Mouse (Mus musculus) embryonic facial prominence, embryonic 10.5 days (tissue): Measurements from ENCODE around the gene Fpgs. TPM values are rescaled to one million over a fixed set of nuclear protein-coding genes. Genes with fewer than 3 reads are reported as not detected.

Experiments used
- DNase-seq: peaks from one replicate; pipeline ENCODE4 v3.0.0-alpha.2; 2017; ENCODE audit warnings: low spot score
- H3K27ac ChIP-seq: fragments of 300-500 bp; sonication (generic); replicated peaks from 2 replicates; pipeline ENCODE4 v1.5.1; 2016; ENCODE audit warnings: mild to moderate bottlenecking
- H3K27me3 ChIP-seq: fragments of 300-500 bp; sonication (generic); replicated peaks from 2 replicates; pipeline ENCODE4 v1.6.1; 2016; ENCODE audit warnings: low read depth, mild to moderate bottlenecking; ENCODE audit not compliant: poor library complexity, severe bottlenecking
- H3K36me3 ChIP-seq: fragments of 300-500 bp; sonication (generic); replicated peaks from 2 replicates; pipeline ENCODE4 v1.6.1; 2016; ENCODE audit warnings: mild to moderate bottlenecking, moderate library complexity
- H3K4me1 ChIP-seq: fragments of 300-500 bp; sonication (generic); 2 replicates; pipeline ENCODE4 v1.6.1; 2016
- H3K4me3 ChIP-seq: fragments of 300-500 bp; sonication (generic); 2 replicates; pipeline ENCODE4 v1.5.1; 2016; ENCODE audit warnings: mild to moderate bottlenecking, moderate library complexity
- H3K9me3 ChIP-seq: fragments of 300-500 bp; sonication (generic); 2 replicates; pipeline ENCODE4 v1.6.1; 2016; ENCODE audit warnings: mild to moderate bottlenecking
- WGBS: fragments of 180-500 bp; shearing (Covaris S2); methylation state at CpG from one replicate; pipeline ENCODE4 v1.1.7; 2016; 5-methylcytosine and 5-hydroxymethylcytosine counted together
- polyA plus RNA-seq: library from polyadenylated mRNA; unstranded; fragments of >200 nt; fragmentation: Nextera tagmentation; extraction: Ambion mirVana; gene quantifications from 2 replicates; pipeline ENCODE4 v1.2.1, GENCODE M21; 2016

The Fpgs gene
- polyA plus RNA-seq, 1 experiment from 2014 or later = 33.5 TPM

GRCm38 (mm10) chr2:32722046-32722445 lies 18.1 kb upstream of the Fpgs start:
- H3K27me3 ChIP-seq = no peaks in the 10 kb centered on the region
- DNase-seq = no peak
- peaks cover 34% of the 10 kb centered on the region for H3K4me1 ChIP-seq
- no peaks in the 10 kb centered on the region for H3K9me3 ChIP-seq
- peak overlapping the region; percentile 55; the same call in 1 of the 2 replicates for H3K27ac ChIP-seq
- H3K36me3 ChIP-seq = no peaks in the 10 kb centered on the region
- WGBS = 59% methylated on average over 6 of the region's 6 CpGs
- no peak overlapping the region for H3K4me3 ChIP-seq

GRCm38 (mm10) chr2:32720681-32721229 lies 16.8 kb upstream of the Fpgs start, which contains the start of gene Sh2d3c:
Sh2d3c (plus strand) TSS chr2:32721055.
- no peak for DNase-seq
- H3K4me1 ChIP-seq = peaks cover 32% of the 10 kb centered on the region
- peak within 1 kb of the TSS; percentile 30; the same call in 1 of the 2 replicates for H3K4me3 ChIP-seq
- no peaks in the 10 kb centered on the region for H3K27me3 ChIP-seq
- peak within 1 kb of the TSS; percentile 55 for H3K27ac ChIP-seq
- WGBS = 46% methylated on average over 8 of the region's 8 CpGs
- H3K36me3 ChIP-seq = no peaks in the 10 kb centered on the region
- H3K9me3 ChIP-seq = no peaks in the 10 kb centered on the region

- Histone ChIP-seq H3K9me3 (no peaks in the 10 kb centered on the region), H3K4me3 (no peak overlapping the region), H3K27ac (no peak overlapping the region), H3K27me3 (no peaks in the 10 kb centered on the region), H3K4me1 (peaks cover 34% of the 10 kb centered on the region), H3K36me3 (no peaks in the 10 kb centered on the region)
- WGBS = 92% methylated on average over 3 of the region's 3 CpGs
- no peak for DNase-seq
These were observed 16.1 kb upstream of the Fpgs start for GRCm38 (mm10) chr2:32720053-32720452.

GRCm38 (mm10) chr2:32718761-32719160 lies 14.8 kb upstream of the Fpgs start:
- peak overlapping the region; percentile 71 for H3K27ac ChIP-seq
- no peaks in the 10 kb centered on the region for H3K36me3 ChIP-seq
- H3K4me1 ChIP-seq = peaks cover 44% of the 10 kb centered on the region
- DNase-seq = peak; percentile 39
- H3K4me3 ChIP-seq = no peak overlapping the region
- no peaks in the 10 kb centered on the region for H3K27me3 ChIP-seq
- no peaks in the 10 kb centered on the region for H3K9me3 ChIP-seq
- WGBS = 45% methylated on average over 9 of the region's 9 CpGs

- H3K4me3 ChIP-seq = no peak overlapping the region
- 66% methylated on average over 4 of the region's 4 CpGs for WGBS
- peaks cover 47% of the 10 kb centered on the region for H3K4me1 ChIP-seq
- peaks cover 16% of the 10 kb centered on the region for H3K36me3 ChIP-seq
- H3K27ac ChIP-seq = peak overlapping the region; percentile 97
- no peaks in the 10 kb centered on the region for H3K27me3 ChIP-seq
- H3K9me3 ChIP-seq = no peaks in the 10 kb centered on the region
- no peak for DNase-seq
These were observed 11.1 kb upstream of the Fpgs start for GRCm38 (mm10) chr2:32714987-32715425.

GRCm38 (mm10) chr2:32714117-32714986 lies 10.4 kb upstream of the Fpgs start:
- WGBS = 52% methylated on average over 11 of the region's 11 CpGs
- no peak for DNase-seq
- Histone ChIP-seq H3K36me3 (peaks cover 22% of the 10 kb centered on the region), H3K4me1 (peaks cover 53% of the 10 kb centered on the region), H3K27ac (peak overlapping the region; percentile 97), H3K27me3 (no peaks in the 10 kb centered on the region), H3K9me3 (no peaks in the 10 kb centered on the region), H3K4me3 (peak overlapping the region; percentile 90; the same call in 1 of the 2 replicates)

GRCm38 (mm10) chr2:32712934-32713817 lies 9.2 kb upstream of the Fpgs start, which contains the start of gene Cdk9:
Cdk9 (minus strand) TSS chr2:32713076.
- Histone ChIP-seq H3K9me3 (no peaks in the 10 kb centered on the region), H3K36me3 (peaks cover 34% of the 10 kb centered on the region), H3K27ac (peak within 1 kb of the TSS; percentile 97), H3K27me3 (no peaks in the 10 kb centered on the region), H3K4me1 (peaks cover 45% of the 10 kb centered on the region), H3K4me3 (peak within 1 kb of the TSS; percentile 90)
- under 1% methylated on average over 72 of the region's 79 CpGs for WGBS
- peak; percentile 93 for DNase-seq

- WGBS = under 1% methylated on average over 44 of the region's 44 CpGs
- H3K4me3 ChIP-seq = peak overlapping the region; percentile 90
These were observed 8.6 kb upstream of the Fpgs start for GRCm38 (mm10) chr2:32712586-32712933.

GRCm38 (mm10) chr2:32712108-32712551 lies 8.2 kb upstream of the Fpgs start:
- H3K27me3 ChIP-seq = no peaks in the 10 kb centered on the region
- H3K4me1 ChIP-seq = peaks cover 45% of the 10 kb centered on the region
- peaks cover 44% of the 10 kb centered on the region for H3K36me3 ChIP-seq
- DNase-seq = peak; percentile 78
- peak overlapping the region; percentile 90 for H3K4me3 ChIP-seq
- H3K27ac ChIP-seq = peak overlapping the region; percentile 97
- under 1% methylated on average over 41 of the region's 41 CpGs for WGBS
- no peaks in the 10 kb centered on the region for H3K9me3 ChIP-seq

More at GRCm38 (mm10) chr2:32712586-32712933, 8.6 kb upstream of the Fpgs start:
- peaks cover 40% of the 10 kb centered on the region for H3K36me3 ChIP-seq
- peak; percentile 97 for DNase-seq
- no peaks in the 10 kb centered on the region for H3K27me3 ChIP-seq
- peak overlapping the region; percentile 97 for H3K27ac ChIP-seq
- peaks cover 45% of the 10 kb centered on the region for H3K4me1 ChIP-seq
- no peaks in the 10 kb centered on the region for H3K9me3 ChIP-seq

- DNase-seq = no peak
- 31% methylated on average over 9 of the region's 9 CpGs for WGBS
- peak overlapping the region; percentile 90 for H3K4me3 ChIP-seq
- H3K4me1 ChIP-seq = peaks cover 45% of the 10 kb centered on the region
- H3K36me3 ChIP-seq = peaks cover 51% of the 10 kb centered on the region
- H3K27me3 ChIP-seq = no peaks in the 10 kb centered on the region
- no peaks in the 10 kb centered on the region for H3K9me3 ChIP-seq
- H3K27ac ChIP-seq = peak overlapping the region; percentile 97
These were observed 7.5 kb upstream of the Fpgs start for GRCm38 (mm10) chr2:32711301-32712056.

- H3K36me3 ChIP-seq = peaks cover 62% of the 10 kb centered on the region
- WGBS = 85% methylated on average over 5 of the region's 5 CpGs
These were observed 6.5 kb upstream of the Fpgs start for GRCm38 (mm10) chr2:32710425-32710824.

More at GRCm38 (mm10) chr2:32710425-32710824, 6.5 kb upstream of the Fpgs start:
- Histone ChIP-seq H3K27ac (no peak overlapping the region), H3K4me3 (no peak overlapping the region), H3K4me1 (peaks cover 45% of the 10 kb centered on the region), H3K27me3 (no peaks in the 10 kb centered on the region), H3K9me3 (no peaks in the 10 kb centered on the region)
- DNase-seq = no peak
